Mouse (Mus musculus) spleen, embryonic (tissue): ENCODE results near the gene Slc35c1.

Source experiments
- CTCF ChIA-PET: fragments of 350-600 bp; sonication (Branson Sonifier 250); formaldehyde crosslinking; loops from one replicate; lab custom pipeline; 2022; lab: Charles Lee

Slc35c1 gene

GRCm38 (mm10) chr2:92437366-92437765, 23.0 kb downstream of the Slc35c1 start:
- CTCF ChIA-PET: interaction anchor here (0.6 kb wide), 1 partner anchor 371 kb away, joined by 18 read pairs; no protein-coding TSS in a partner anchor

- CTCF ChIA-PET: interaction anchor here (0.6 kb wide), 1 partner anchor 766 kb away, joined by 3 read pairs; no protein-coding TSS in a partner anchor
These were observed 25.3 kb downstream of the Slc35c1 start for GRCm38 (mm10) chr2:92435023-92435422.

- CTCF ChIA-PET: interaction anchor here (0.6 kb wide), 1 partner anchor 472 kb away, joined by 9 read pairs; no protein-coding TSS in a partner anchor
These were observed 26.0 kb downstream of the Slc35c1 start for GRCm38 (mm10) chr2:92434375-92434745.

- CTCF ChIA-PET: interaction anchor here (0.6 kb wide), 1 partner anchor 471 kb away, joined by 9 read pairs; no protein-coding TSS in a partner anchor
These were observed 26.6 kb downstream of the Slc35c1 start, which contains the start of gene Cry2 for GRCm38 (mm10) chr2:92433578-92434374. Gene Cry2 (minus strand): TSS chr2:92434043.

GRCm38 (mm10) chr2:92432299-92433295, 27.7 kb downstream of the Slc35c1 start:
- CTCF ChIA-PET: no interaction called here

- CTCF ChIA-PET: interaction anchor here (0.7 kb wide), 1 partner anchor 490 kb away, joined by 4 read pairs; no protein-coding TSS in a partner anchor
These were observed 28.6 kb downstream of the Slc35c1 start for GRCm38 (mm10) chr2:92431611-92432179.

- CTCF ChIA-PET: interaction anchor here (0.6 to 0.7 kb wide), 2 partner anchors 8 to 491 kb away, joined by 3 to 4 read pairs; no protein-coding TSS in a partner anchor
These were observed 29.4 kb downstream of the Slc35c1 start for GRCm38 (mm10) chr2:92430723-92431541.

- CTCF ChIA-PET: no interaction called here
These were observed 30.2 kb downstream of the Slc35c1 start for GRCm38 (mm10) chr2:92430089-92430488.

- CTCF ChIA-PET: no interaction called here
These were observed 32.5 kb downstream of the Slc35c1 start for GRCm38 (mm10) chr2:92427882-92428281.

- CTCF ChIA-PET: no interaction called here
These were observed 33.9 kb downstream of the Slc35c1 start for GRCm38 (mm10) chr2:92426426-92426825.

GRCm38 (mm10) chr2:92425366-92425765, 35.0 kb downstream of the Slc35c1 start:
- CTCF ChIA-PET: no interaction called here

GRCm38 (mm10) chr2:92424462-92425308, 35.7 kb downstream of the Slc35c1 start:
- CTCF ChIA-PET: no interaction called here

GRCm38 (mm10) chr2:92423702-92424461, 36.5 kb downstream of the Slc35c1 start:
- CTCF ChIA-PET: no interaction called here

- CTCF ChIA-PET: no interaction called here
These were observed 37.2 kb downstream of the Slc35c1 start for GRCm38 (mm10) chr2:92423156-92423555.

- CTCF ChIA-PET: interaction anchor here (0.5 kb wide), 1 partner anchor 9 kb away, joined by 3 read pairs; no protein-coding TSS in a partner anchor
These were observed 37.8 kb downstream of the Slc35c1 start for GRCm38 (mm10) chr2:92422388-92423135.

- CTCF ChIA-PET: no interaction called here
These were observed 38.5 kb downstream of the Slc35c1 start for GRCm38 (mm10) chr2:92421723-92422387.

- CTCF ChIA-PET: no interaction called here
These were observed 48.6 kb downstream of the Slc35c1 start for GRCm38 (mm10) chr2:92411705-92412104.
